ENCODE assay signal across 9 mouse cellular contexts in genomic region chr8:107031577-107032090, GRCm38 (mm10). TPM values are rescaled to one million over a fixed set of nuclear protein-coding genes. Genes with fewer than 3 reads are reported as not detected.
DNase-seq lines count a peak whose midpoint lies in the region; ATAC-seq lines count a peak whose summit lies in the region.
"Had no signal": no experiment of that assay in that cellular context is flagged by ENCODE, and none has a peak within 500 bp of the region (broad histone marks: within the 10 kb centered on the region; RNA-seq: fewer than 3 reads in every experiment).

No protein-coding gene starts in this region.

- intact Hi-C loops in left cerebral cortex, postnatal 36 days (cut with DNase I): loop anchor here (10.0 kb wide), 1 partner anchor 347 kb away; the partner anchor contains the start of gene Tango6

- peak overlapping the region; percentile 74 for H3K4me2 ChIP-seq in intestine, embryonic 15.5 days (replicated peaks)
- peak overlapping the region; percentile 65 for H3K4me2 ChIP-seq in midbrain, embryonic 15.5 days

- peak overlapping the region; percentile 87 for H3K27ac ChIP-seq in embryonic facial prominence, embryonic 10.5 days (replicated peaks)
- peak overlapping the region; percentile 79 for H3K27ac ChIP-seq in intestine, embryonic 15.5 days
- H3K27ac ChIP-seq in midbrain, embryonic 15.5 days: peak overlapping the region; percentile 72

- H3K9ac ChIP-seq in intestine, embryonic 15.5 days: peak overlapping the region; percentile 99
- H3K9ac ChIP-seq in midbrain, embryonic 15.5 days: peak overlapping the region; percentile 92

- no peaks in the 10 kb centered on the region for H3K9me3 ChIP-seq in embryonic facial prominence, embryonic 10.5 days
- no peaks in the 10 kb centered on the region for H3K9me3 ChIP-seq in intestine, embryonic 15.5 days
- H3K9me3 ChIP-seq in midbrain, embryonic 15.5 days: no peaks in the 10 kb centered on the region

- H3K36me3 ChIP-seq in embryonic facial prominence, embryonic 10.5 days (replicated peaks): peaks cover 5% of the 10 kb centered on the region
- peaks cover 2% of the 10 kb centered on the region for H3K36me3 ChIP-seq in intestine, embryonic 15.5 days
- H3K36me3 ChIP-seq in midbrain, embryonic 15.5 days (replicated peaks): 0 out of 2 replicates have a peak, but pooled peaks cover 1% of the 10 kb centered on the region

- peak; percentile 42 for ATAC-seq in frontal cortex, adult (ENCODE audit: low TSS enrichment)
- ATAC-seq in intestine, embryonic 15.5 days: no peak; the same call in 1 of the 2 replicates
- no peak; the same call in 1 of the 2 replicates for ATAC-seq in midbrain, embryonic 15.5 days (replicated peaks)

- no peaks in the 10 kb centered on the region for H3K27me3 ChIP-seq in embryonic facial prominence, embryonic 10.5 days (replicated peaks; ENCODE audit: low read depth, poor library complexity, severe bottlenecking)
- no peaks in the 10 kb centered on the region for H3K27me3 ChIP-seq in intestine, embryonic 15.5 days (replicated peaks)
- H3K27me3 ChIP-seq in midbrain, embryonic 15.5 days (replicated peaks): no peaks in the 10 kb centered on the region

- under 1% methylated on average over 40 of the region's 40 CpGs for WGBS in embryonic facial prominence, embryonic 10.5 days
- under 1% methylated on average over 40 of the region's 40 CpGs for WGBS in intestine, embryonic 15.5 days
- under 1% methylated on average over 36 of the region's 40 CpGs for WGBS in midbrain, embryonic 15.5 days

- DNase-seq in frontal cortex, postnatal 25 days (ENCODE audit: low spot score in 2 of 2): no peak
- DNase-seq in 3T3-L1 (ENCODE audit: low read depth, low spot score): peak; percentile 46
- DNase-seq in embryonic facial prominence, embryonic 10.5 days (ENCODE audit: low spot score): no peak
- no peak for DNase-seq in left cerebral cortex, postnatal 36 days (ENCODE audit: low spot score in 2 of 2)
- no peak for DNase-seq in yolk sac, embryonic 10.5 days (ENCODE audit: low spot score)

- peaks cover 19% of the 10 kb centered on the region for H3K4me1 ChIP-seq in embryonic facial prominence, embryonic 10.5 days
- H3K4me1 ChIP-seq in intestine, embryonic 15.5 days (replicated peaks): peaks cover 10% of the 10 kb centered on the region
- H3K4me1 ChIP-seq in midbrain, embryonic 15.5 days: peaks cover 24% of the 10 kb centered on the region

- peak overlapping the region; percentile 80 for H3K4me3 ChIP-seq in embryonic facial prominence, embryonic 10.5 days
- H3K4me3 ChIP-seq in intestine, embryonic 15.5 days (replicated peaks): peak overlapping the region; percentile 99
- peak overlapping the region; percentile 68 for H3K4me3 ChIP-seq in midbrain, embryonic 15.5 days

RNA-seq across cellular contexts. Expression of gene Vps4a, which starts 0.6 kb away (rescaled TPM):
- polyA plus RNA-seq in embryonic facial prominence, embryonic 10.5 days (2016; fragmentation: Nextera tagmentation; extraction: Ambion mirVana): 65.7 and 66.0 TPM in 2 replicates
- 59.5 and 63.3 TPM in 2 replicates for polyA plus RNA-seq in intestine, embryonic 15.5 days (2015; fragmentation: Nextera tagmentation; extraction: Ambion mirVana)
- 147 and 151 TPM in 2 replicates for polyA plus RNA-seq in midbrain, embryonic 15.5 days (2015; fragmentation: Nextera tagmentation; extraction: Ambion mirVana)
- 100 to 1,000 TPM; 114 to 119 TPM for total RNA-seq in left cerebral cortex, postnatal 36 days (2021)

RNA-seq across cellular contexts. Expression of gene Pdf, which starts 16.8 kb away (rescaled TPM):
- polyA plus RNA-seq in embryonic facial prominence, embryonic 10.5 days (2016; fragmentation: Nextera tagmentation; extraction: Ambion mirVana): 53.4 and 54.1 TPM in 2 replicates
- 52.5 and 54.8 TPM in 2 replicates for polyA plus RNA-seq in intestine, embryonic 15.5 days (2015; fragmentation: Nextera tagmentation; extraction: Ambion mirVana)
- polyA plus RNA-seq in midbrain, embryonic 15.5 days (2015; fragmentation: Nextera tagmentation; extraction: Ambion mirVana): 35.8 and 40.4 TPM in 2 replicates
- 10 to 100 TPM; 26.6 to 29.3 TPM for total RNA-seq in left cerebral cortex, postnatal 36 days (2021)

RNA-seq across cellular contexts. Expression of gene Cog8, which starts 24.9 kb away (rescaled TPM):
- polyA plus RNA-seq in embryonic facial prominence, embryonic 10.5 days (2016; fragmentation: Nextera tagmentation; extraction: Ambion mirVana): 40.5 and 41.3 TPM in 2 replicates
- 39.3 and 40.4 TPM in 2 replicates for polyA plus RNA-seq in intestine, embryonic 15.5 days (2015; fragmentation: Nextera tagmentation; extraction: Ambion mirVana)
- 42.0 and 44.8 TPM in 2 replicates for polyA plus RNA-seq in midbrain, embryonic 15.5 days (2015; fragmentation: Nextera tagmentation; extraction: Ambion mirVana)
- total RNA-seq in left cerebral cortex, postnatal 36 days (2021): 10 to 100 TPM; 27.2 to 27.8 TPM

RNA-seq across cellular contexts. Expression of gene Nip7, which starts 25.0 kb away (rescaled TPM):
- polyA plus RNA-seq in embryonic facial prominence, embryonic 10.5 days (2016; fragmentation: Nextera tagmentation; extraction: Ambion mirVana): 122 and 123 TPM in 2 replicates
- polyA plus RNA-seq in intestine, embryonic 15.5 days (2015; fragmentation: Nextera tagmentation; extraction: Ambion mirVana): 92.5 and 97.3 TPM in 2 replicates
- polyA plus RNA-seq in midbrain, embryonic 15.5 days (2015; fragmentation: Nextera tagmentation; extraction: Ambion mirVana): 70.2 and 71.1 TPM in 2 replicates
- 10 to 100 TPM; 42.2 to 43.8 TPM for total RNA-seq in left cerebral cortex, postnatal 36 days (2021)

RNA-seq across cellular contexts. Expression of gene Tmed6, which starts 33.8 kb away (rescaled TPM):
- not detected in 2 replicates for polyA plus RNA-seq in embryonic facial prominence, embryonic 10.5 days (2016; fragmentation: Nextera tagmentation; extraction: Ambion mirVana)
- polyA plus RNA-seq in intestine, embryonic 15.5 days (2015; fragmentation: Nextera tagmentation; extraction: Ambion mirVana): 34.2 and 73.3 TPM in 2 replicates
- not detected in 2 replicates for polyA plus RNA-seq in midbrain, embryonic 15.5 days (2015; fragmentation: Nextera tagmentation; extraction: Ambion mirVana)
- not detected for total RNA-seq in left cerebral cortex, postnatal 36 days (2021)
- total RNA-seq: left cerebral cortex, postnatal 25 days had no signal
